In the genomic region with DNA sequence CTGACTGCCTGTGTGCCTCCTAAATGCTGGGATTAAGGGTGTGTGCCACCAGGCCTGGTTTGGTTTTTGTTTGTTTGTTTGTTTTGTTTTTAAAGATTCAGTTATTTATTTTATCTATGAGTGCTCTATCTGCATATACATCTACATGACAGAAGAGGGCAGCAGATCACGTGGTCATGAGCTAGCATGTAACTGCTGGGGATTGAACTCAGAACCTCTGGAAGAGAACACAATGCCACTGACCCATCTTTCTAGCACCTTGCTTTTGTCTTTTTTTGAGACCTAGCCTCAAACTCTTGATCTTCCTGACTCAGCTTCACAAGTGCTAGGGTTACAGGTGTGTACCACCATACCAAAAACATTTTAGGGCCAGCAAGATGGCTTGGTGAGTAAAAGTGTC, we compare ENCODE assay signal across 32 mouse cellular contexts. TPM values are rescaled to one million over a fixed set of nuclear protein-coding genes. Genes with fewer than 3 reads are reported as not detected.
DNase-seq lines count a peak whose midpoint lies in the region; ATAC-seq and TF ChIP-seq lines count a peak whose summit lies in the region.
"Had no signal": no experiment of that assay in that cellular context is flagged by ENCODE, and none has a peak within 500 bp of the region (broad histone marks: within the 10 kb centered on the region; RNA-seq: fewer than 3 reads in every experiment).

No protein-coding gene starts in this region.

- peak; percentile 13; the same call in 1 of the 2 replicates for TF ChIP-seq CTCF in hindbrain, postnatal 0 days (IDR thresholded peaks at IDR 0.05; ENCODE audit: low read depth)
- TF ChIP-seq CTCF in CH12.LX (conservative IDR thresholded peaks at IDR 0.05 in 1 of 2, IDR thresholded peaks at IDR 0.05 in 1 of 2; ENCODE audit: low read depth in 2 of 2, low read length in 2 of 2), result no peak; a peak in 1 of 4 replicates

- 77% methylated on average over 1 of the region's 1 CpGs for WGBS in hindbrain, postnatal 0 days
- WGBS in hindbrain, embryonic 16.5 days, result 65% methylated on average over 1 of the region's 1 CpGs
- 43% methylated on average over 1 of the region's 1 CpGs for WGBS in forebrain, embryonic 14.5 days

- H3K4me1 ChIP-seq in hindbrain, postnatal 0 days (ENCODE audit: insufficient read depth, low read length), result peaks cover 8% of the 10 kb centered on the region
- peaks cover 13% of the 10 kb centered on the region for H3K4me1 ChIP-seq in hindbrain, embryonic 16.5 days (ENCODE audit: control insufficient read depth, insufficient read depth, low read depth, low read length)
- H3K4me1 ChIP-seq in CH12.LX (ENCODE audit: control insufficient read depth in 1 of 2, insufficient read depth in 2 of 2), result peaks cover 0 to 9% of the 10 kb centered on the region in 2 experiments; a peak in 2 of 4 replicates
- H3K4me1 ChIP-seq in forebrain, embryonic 14.5 days (ENCODE audit: control insufficient read depth, insufficient read depth, low read length), result peaks cover 5% of the 10 kb centered on the region

- H3K27ac ChIP-seq in hindbrain, postnatal 0 days, result no peak overlapping the region
- H3K27ac ChIP-seq in hindbrain, embryonic 16.5 days (ENCODE audit: low read depth, low read length), result no peak overlapping the region
- no peak overlapping the region for H3K27ac ChIP-seq in CH12.LX (ENCODE audit: insufficient read depth, low read depth)
- H3K27ac ChIP-seq in forebrain, embryonic 14.5 days (ENCODE audit: low read depth, low read length), result no peak overlapping the region
- H3K27ac ChIP-seq: embryonic facial prominence, embryonic 15.5 days; hindbrain, embryonic 10.5 days; kidney, postnatal 0 days; limb, embryonic 13.5 days; liver, embryonic 12.5 days; midbrain, embryonic 12.5 days had no signal

- no peak overlapping the region for H3K4me2 ChIP-seq in hindbrain, postnatal 0 days (ENCODE audit: low read depth, low read length)
- no peak overlapping the region for H3K4me2 ChIP-seq in hindbrain, embryonic 16.5 days (ENCODE audit: low read length)
- H3K4me2 ChIP-seq in CH12.LX (ENCODE audit: insufficient read depth, low read depth, poor library complexity, severe bottlenecking), result no peak overlapping the region
- no peak overlapping the region for H3K4me2 ChIP-seq in myocyte (ENCODE audit: low read depth)
- H3K4me2 ChIP-seq in forebrain, embryonic 14.5 days (ENCODE audit: low read length), result no peak overlapping the region
- H3K4me2 ChIP-seq: embryonic facial prominence, embryonic 15.5 days; limb, embryonic 13.5 days; liver, embryonic 12.5 days; midbrain, embryonic 12.5 days had no signal

- no peak overlapping the region for H3K4me3 ChIP-seq in hindbrain, postnatal 0 days (ENCODE audit: low read length)
- H3K4me3 ChIP-seq in hindbrain, embryonic 16.5 days (ENCODE audit: low read length), result no peak overlapping the region
- no peak overlapping the region for H3K4me3 ChIP-seq in CH12.LX (replicated peaks in 1 of 3; ENCODE audit: low read depth in 2 of 3, low read length in 2 of 3, poor library complexity in 1 of 3)
- no peak overlapping the region for H3K4me3 ChIP-seq in myocyte
- H3K4me3 ChIP-seq in forebrain, embryonic 14.5 days (ENCODE audit: low read depth, low read length), result no peak overlapping the region
- H3K4me3 ChIP-seq: embryonic facial prominence, embryonic 15.5 days; hindbrain, embryonic 10.5 days; limb, embryonic 13.5 days; liver, embryonic 12.5 days; midbrain, embryonic 12.5 days had no signal

- dilution Hi-C loops in CH12.LX (cut with MboI; ENCODE audit: extremely low pct_ligation_motif_present, extremely low pct_unique_long_range_greater_than_20kb, low sequenced_read_pairs), result no loop called here

- TF ChIP-seq POLR2A in CH12.LX (IDR thresholded peaks at IDR 0.05; ENCODE audit: low read depth, low read length), result no peak
- no peak for TF ChIP-seq POLR2A in myocyte (IDR thresholded peaks at IDR 0.05; ENCODE audit: insufficient read length, low read depth)

- no peak for DNase-seq in hindbrain, postnatal 0 days (ENCODE audit: low spot score)
- peak; percentile 34 for DNase-seq in A20 (ENCODE audit: low read depth, low spot score)
- no peak for DNase-seq in CH12.LX (ENCODE audit: extremely low read depth)
- DNase-seq in testis, postnatal 14 days (ENCODE audit: low spot score), result no peak
- no peak for DNase-seq in forebrain, embryonic 14.5 days (ENCODE audit: low spot score)
- DNase-seq: adrenal gland, postnatal 25 days; cerebellum, adult 9-11 months; gastrocnemius, postnatal 36 days; kidney, adult 2 months; layer of hippocampus, postnatal 36 days; lung, adult 18-20 months; lung, postnatal 10 days; right cerebral cortex, postnatal 25 days; thymus, postnatal 25 days had no signal

- no peaks in the 10 kb centered on the region for H3K36me3 ChIP-seq in hindbrain, postnatal 0 days (ENCODE audit: insufficient read depth, low read length)
- H3K36me3 ChIP-seq in hindbrain, embryonic 16.5 days (ENCODE audit: control insufficient read depth, insufficient read depth, low read length), result no peaks in the 10 kb centered on the region; the same call in 1 of the 2 replicates
- peaks cover under 1 to 22% of the 10 kb centered on the region in 2 experiments for H3K36me3 ChIP-seq in CH12.LX (replicated peaks in 1 of 2; ENCODE audit: control insufficient read depth in 1 of 2, insufficient read depth in 1 of 2, low read length in 1 of 2)
- H3K36me3 ChIP-seq in myocyte (ENCODE audit: control insufficient read depth, insufficient read depth), result no peaks in the 10 kb centered on the region
- H3K36me3 ChIP-seq in forebrain, embryonic 14.5 days (ENCODE audit: control insufficient read depth, insufficient read depth, low read length), result no peaks in the 10 kb centered on the region
- H3K36me3 ChIP-seq: liver, embryonic 12.5 days; midbrain, embryonic 12.5 days had no signal

- in situ Hi-C loops in CH12.LX (cut with MboI; ENCODE audit: low pct_ligation_motif_present, low pct_unique_long_range_greater_than_20kb, low sequenced_read_pairs), result no loop called here

- TF ChIP-seq EP300 in CH12.LX (IDR thresholded peaks at IDR 0.05; ENCODE audit: low read length), result no peak

- ATAC-seq in hindbrain, postnatal 0 days, result no peak
- no peak for ATAC-seq in hindbrain, embryonic 16.5 days
- no peak for ATAC-seq in forebrain, embryonic 14.5 days
- ATAC-seq: forebrain, embryonic 16.5 days; liver, embryonic 12.5 days had no signal

- H3K9me3 ChIP-seq in hindbrain, postnatal 0 days (ENCODE audit: low read length), result no peaks in the 10 kb centered on the region
- no peaks in the 10 kb centered on the region for H3K9me3 ChIP-seq in hindbrain, embryonic 16.5 days (ENCODE audit: control insufficient read depth, low read length)
- H3K9me3 ChIP-seq in CH12.LX (replicated peaks; ENCODE audit: low read length), result no peaks in the 10 kb centered on the region
- H3K9me3 ChIP-seq in forebrain, embryonic 14.5 days (replicated peaks; ENCODE audit: control insufficient read depth, low read length), result no peaks in the 10 kb centered on the region
- H3K9me3 ChIP-seq: embryonic facial prominence, embryonic 15.5 days; hindbrain, embryonic 10.5 days; limb, embryonic 13.5 days; liver, embryonic 12.5 days; midbrain, embryonic 12.5 days had no signal

- no peak overlapping the region for H3ac ChIP-seq in myocyte (ENCODE audit: control insufficient read depth, insufficient read length)

- no peak overlapping the region for H3K9ac ChIP-seq in hindbrain, postnatal 0 days (replicated peaks; ENCODE audit: low read length)
- no peak overlapping the region for H3K9ac ChIP-seq in hindbrain, embryonic 16.5 days (ENCODE audit: low read depth, low read length)
- no peak overlapping the region for H3K9ac ChIP-seq in CH12.LX (ENCODE audit: insufficient read depth, low read depth)
- no peak overlapping the region for H3K9ac ChIP-seq in forebrain, embryonic 14.5 days (ENCODE audit: low read length)
- H3K9ac ChIP-seq: embryonic facial prominence, embryonic 15.5 days; limb, embryonic 13.5 days; liver, embryonic 12.5 days; midbrain, embryonic 12.5 days had no signal

- peaks cover 4% of the 10 kb centered on the region; the same call in 1 of the 2 replicates for H3K27me3 ChIP-seq in hindbrain, postnatal 0 days (ENCODE audit: insufficient read depth, low read length)
- peaks cover 2% of the 10 kb centered on the region; the same call in 1 of the 2 replicates for H3K27me3 ChIP-seq in hindbrain, embryonic 16.5 days (replicated peaks; ENCODE audit: control insufficient read depth, insufficient read depth, low read length)
- H3K27me3 ChIP-seq in CH12.LX (replicated peaks), result peaks cover 14% of the 10 kb centered on the region
- H3K27me3 ChIP-seq in myocyte (ENCODE audit: control insufficient read depth, insufficient read depth, insufficient read length), result no peaks in the 10 kb centered on the region
- H3K27me3 ChIP-seq in forebrain, embryonic 14.5 days (replicated peaks; ENCODE audit: control insufficient read depth, insufficient read depth, low read length), result peaks cover 13% of the 10 kb centered on the region; the same call in 1 of the 2 replicates

- H3K79me2 ChIP-seq in CH12.LX (replicated peaks; ENCODE audit: control insufficient read depth, extremely low read depth, insufficient read depth, poor library complexity, severe bottlenecking) (no peaks in the 10 kb centered on the region), myocyte (ENCODE audit: control insufficient read depth, insufficient read depth) (no peaks in the 10 kb centered on the region)

- TF ChIP-seq RAD21 in CH12.LX (IDR thresholded peaks at IDR 0.05; ENCODE audit: low read depth, low read length), result no peak

RNA-seq across cellular contexts. Expression of gene Gli1, which starts 6.5 kb away (rescaled TPM):
- 10.9 and 13.0 TPM in 2 replicates for total RNA-seq in hindbrain, postnatal 0 days (2014; rRNA removed)
- 2.7 TPM in 2 replicates for polyA plus RNA-seq in hindbrain, postnatal 0 days (2015; fragmentation: Nextera tagmentation; extraction: Ambion mirVana)
- polyA plus RNA-seq in hindbrain, embryonic 16.5 days (2015; fragmentation: Nextera tagmentation; extraction: Ambion mirVana), result 1.8 and 2.1 TPM in 2 replicates
- 0.13 and 0.42 TPM in 2 replicates for total RNA-seq in CH12.LX (2012; rRNA removed)
- total RNA-seq in CH12.LX (2014; rRNA removed), result not detected in 2 replicates
- 0.10 and 0.14 TPM in 2 replicates for polyA plus RNA-seq in CH12.LX (2012; ENCODE audit: insufficient read length, low read depth)
- 1.00 TPM for polyA plus RNA-seq in myocyte (2012; fragmentation: generic; extraction: Trizol)
- polyA plus RNA-seq in forebrain, embryonic 14.5 days (2014; fragmentation: Nextera tagmentation; extraction: Ambion mirVana), result 0.55 and 1.0 TPM in 2 replicates
- total RNA-seq: common myeloid progenitor, adult 5-6 weeks; megakaryocyte progenitor cell, adult 5-6 weeks; monocyte, adult 5-6 weeks had no signal

RNA-seq across cellular contexts. Expression of gene Arhgap9, which starts 13.5 kb away (rescaled TPM):
- 1.0 and 1.5 TPM in 2 replicates for total RNA-seq in hindbrain, postnatal 0 days (2014; rRNA removed)
- 1.2 and 1.3 TPM in 2 replicates for polyA plus RNA-seq in hindbrain, postnatal 0 days (2015; fragmentation: Nextera tagmentation; extraction: Ambion mirVana)
- polyA plus RNA-seq in hindbrain, embryonic 16.5 days (2015; fragmentation: Nextera tagmentation; extraction: Ambion mirVana), result 0.79 and 0.81 TPM in 2 replicates
- 32.5 and 33.7 TPM in 2 replicates for total RNA-seq in CH12.LX (2012; rRNA removed)
- total RNA-seq in CH12.LX (2014; rRNA removed), result 32.4 and 34.0 TPM in 2 replicates
- 42.4 and 44.7 TPM in 2 replicates for polyA plus RNA-seq in CH12.LX (2012; ENCODE audit: insufficient read length, low read depth)
- 0.77 TPM for polyA plus RNA-seq in myocyte (2012; fragmentation: generic; extraction: Trizol)
- polyA plus RNA-seq in forebrain, embryonic 14.5 days (2014; fragmentation: Nextera tagmentation; extraction: Ambion mirVana), result 0.70 and 1.2 TPM in 2 replicates

RNA-seq across cellular contexts. Expression of gene Inhbe, which starts 18.9 kb away (rescaled TPM):
- total RNA-seq in hindbrain, postnatal 0 days (2014; rRNA removed), result not detected in 2 replicates
- polyA plus RNA-seq in hindbrain, postnatal 0 days (2015; fragmentation: Nextera tagmentation; extraction: Ambion mirVana), result not detected in 2 replicates
- polyA plus RNA-seq in hindbrain, embryonic 16.5 days (2015; fragmentation: Nextera tagmentation; extraction: Ambion mirVana), result 0.03 and 0.09 TPM in 2 replicates
- total RNA-seq in CH12.LX (2012; rRNA removed), result 1.3 and 2.6 TPM in 2 replicates
- 0.85 and 0.89 TPM in 2 replicates for total RNA-seq in CH12.LX (2014; rRNA removed)
- 0.65 and 0.83 TPM in 2 replicates for polyA plus RNA-seq in CH12.LX (2012; ENCODE audit: insufficient read length, low read depth)
- 0.10 TPM for polyA plus RNA-seq in myocyte (2012; fragmentation: generic; extraction: Trizol)
- not detected in 2 replicates for polyA plus RNA-seq in forebrain, embryonic 14.5 days (2014; fragmentation: Nextera tagmentation; extraction: Ambion mirVana)
- total RNA-seq: adrenal gland, postnatal 25 days; common myeloid progenitor, adult 5-6 weeks; gastrocnemius, postnatal 36 days; layer of hippocampus, postnatal 36 days; monocyte, adult 5-6 weeks had no signal
- polyA plus RNA-seq: forebrain, embryonic 16.5 days; heart, embryonic 16.5 days; hindbrain, embryonic 10.5 days; kidney, adult 2 months; kidney, postnatal 0 days; large intestine, adult 2 months; midbrain, embryonic 12.5 days; neural tube, embryonic 11.5 days; spleen, adult 2 months; stomach, embryonic 14.5 days had no signal

RNA-seq across cellular contexts. Expression of gene Mars, which starts 23.7 kb away (rescaled TPM):
- total RNA-seq in hindbrain, postnatal 0 days (2014; rRNA removed), result 74.4 and 90.4 TPM in 2 replicates
- 104 TPM in 2 replicates for polyA plus RNA-seq in hindbrain, postnatal 0 days (2015; fragmentation: Nextera tagmentation; extraction: Ambion mirVana)
- 108 and 113 TPM in 2 replicates for polyA plus RNA-seq in hindbrain, embryonic 16.5 days (2015; fragmentation: Nextera tagmentation; extraction: Ambion mirVana)
- total RNA-seq in CH12.LX (2012; rRNA removed) (224 and 234 TPM in 2 replicates), CH12.LX (2014; rRNA removed) (110 and 143 TPM in 2 replicates)
- polyA plus RNA-seq in CH12.LX (2012; ENCODE audit: insufficient read length, low read depth) (161 and 177 TPM in 2 replicates), myocyte (2012; fragmentation: generic; extraction: Trizol) (280 TPM)
- polyA plus RNA-seq in forebrain, embryonic 14.5 days (2014; fragmentation: Nextera tagmentation; extraction: Ambion mirVana), result 124 and 135 TPM in 2 replicates

RNA-seq across cellular contexts. Expression of gene Inhbc, which starts 35.0 kb away (rescaled TPM):
- total RNA-seq in hindbrain, postnatal 0 days (2014; rRNA removed), result not detected in 2 replicates
- not detected in 2 replicates for polyA plus RNA-seq in hindbrain, postnatal 0 days (2015; fragmentation: Nextera tagmentation; extraction: Ambion mirVana)
- not detected in 2 replicates for polyA plus RNA-seq in hindbrain, embryonic 16.5 days (2015; fragmentation: Nextera tagmentation; extraction: Ambion mirVana)
- total RNA-seq in CH12.LX (2012; rRNA removed) (0.08 and 0.38 TPM in 2 replicates), CH12.LX (2014; rRNA removed) (not detected in 2 replicates)
- polyA plus RNA-seq in CH12.LX (2012; ENCODE audit: insufficient read length, low read depth) (0.20 TPM in 1 of 2 replicates, not detected in the other), myocyte (2012; fragmentation: generic; extraction: Trizol) (not detected)
- polyA plus RNA-seq in forebrain, embryonic 14.5 days (2014; fragmentation: Nextera tagmentation; extraction: Ambion mirVana), result not detected in 2 replicates
- total RNA-seq: adrenal gland, postnatal 25 days; common myeloid progenitor, adult 5-6 weeks; gastrocnemius, postnatal 36 days; layer of hippocampus, postnatal 36 days; left cerebral cortex, postnatal 25 days; megakaryocyte progenitor cell, adult 5-6 weeks; monocyte, adult 5-6 weeks had no signal
- polyA plus RNA-seq: embryonic facial prominence, embryonic 15.5 days; forebrain, embryonic 16.5 days; heart, embryonic 16.5 days; kidney, adult 2 months; large intestine, adult 2 months; limb, embryonic 13.5 days; midbrain, embryonic 12.5 days; neural tube, embryonic 11.5 days; spleen, adult 2 months had no signal

Comparison
In these comparisons a context has a peak if more than half of its experiments do, and no peak if none do; other contexts are left out.
1. RNA of gene Arhgap9, which starts 13.5 kb away (polyA plus RNA-seq): 42.4 to 44.7 TPM in CH12.LX; 1.2 to 1.3 TPM in hindbrain, postnatal 0 days, 0.70 to 1.2 TPM in forebrain, embryonic 14.5 days, 0.79 to 0.81 TPM in hindbrain, embryonic 16.5 days and 0.77 TPM in myocyte (single experiment); every median in the first group is over 10 times any median in the second.